Mouse (Mus musculus) liver, adult 2 months (tissue): ENCODE results near the gene Rdh19. TPM values are rescaled to one million over a fixed set of nuclear protein-coding genes. Genes with fewer than 3 reads are reported as not detected.
"Not testable (repeated sequence)": the region's sequence is repeated elsewhere in the genome, so short reads cannot be mapped to it uniquely, and the experiment has no call there.

Experiments used
- DNase-seq: peaks from one replicate; pipeline ENCODE4 v3.0.0-alpha.2; 2011; ENCODE audit warnings: low read depth, low spot score; ENCODE audit errors: extremely low read depth
- H3K27ac ChIP-seq: fragments of 200-500 bp; replicated peaks from 2 replicates; pipeline ENCODE4 v1.5.1; 2012; ENCODE audit warnings: low read depth, mild to moderate bottlenecking, control low read depth, inconsistent platforms, low read length; ENCODE audit not compliant: insufficient read depth
- H3K27me3 ChIP-seq: fragments of 200-500 bp; 2 replicates; pipeline ENCODE4 v1.6.1; 2012; ENCODE audit warnings: mild to moderate bottlenecking, moderate library complexity, low read length, inconsistent platforms; ENCODE audit not compliant: control insufficient read depth, insufficient read depth
- H3K36me3 ChIP-seq: fragments of 200-500 bp; 2 replicates; pipeline ENCODE4 v1.6.1; 2012; ENCODE audit warnings: low read length, inconsistent platforms; ENCODE audit not compliant: control insufficient read depth, insufficient read depth
- H3K4me1 ChIP-seq: fragments of 200-500 bp; 2 replicates; pipeline ENCODE4 v1.6.1; 2011; ENCODE audit warnings: low read length; ENCODE audit not compliant: control insufficient read depth, insufficient read depth
- H3K4me3 ChIP-seq: fragments of 200-500 bp; 2 replicates; pipeline ENCODE4 v1.5.1; 2011; ENCODE audit warnings: low read depth, mild to moderate bottlenecking, control low read depth, low read length, moderate library complexity; ENCODE audit not compliant: insufficient read depth
- H3K79me2 ChIP-seq: fragments of 200-500 bp; 2 replicates; pipeline ENCODE4 v1.6.1; 2012; ENCODE audit warnings: inconsistent platforms, mild to moderate bottlenecking, low read length, moderate library complexity; ENCODE audit not compliant: control insufficient read depth, insufficient read depth
- H3K9ac ChIP-seq: fragments of 200-500 bp; 2 replicates; pipeline ENCODE4 v1.6.1; 2012; ENCODE audit warnings: low read depth, mild to moderate bottlenecking, control low read depth, inconsistent platforms, low read length
- CTCF ChIP-seq: fragments of 200-500 bp; IDR thresholded peaks from 2 replicates; pipeline ENCODE4 v1.5.1; 2011; ENCODE audit warnings: low read depth, low read length, control low read depth
- POLR2A ChIP-seq: fragments of 200-500 bp; IDR thresholded peaks from 2 replicates; pipeline ENCODE4 v1.6.1; 2011; ENCODE audit warnings: low read length, control low read depth; ENCODE audit not compliant: insufficient read depth; ENCODE audit errors: extremely low read depth
- WGBS: fragments of 180-500 bp; shearing (Covaris S2); methylation state at CpG from one replicate; pipeline ENCODE4 v1.1.7; 2018; 5-methylcytosine and 5-hydroxymethylcytosine counted together
- polyA plus RNA-seq: library from polyadenylated mRNA; depleted of rRNA; stranded (reverse); fragments of >200 nt; gene quantifications from 2 replicates; pipeline ENCODE4 v1.2.3, GENCODE M21; 2012
- total RNA-seq: library from RNA; depleted of rRNA; stranded (reverse); fragments of >200 nt; gene quantifications from 2 replicates; pipeline ENCODE4 v1.2.3, GENCODE M21; 2014

Rdh19 gene
- total and polyA plus RNA-seq, 2 experiments: 0.05 TPM; not detected in 1

- H3K36me3 ChIP-seq: peaks cover 24% of the 10 kb centered on the region
- DNase-seq: peak; percentile 82
- peaks cover 36% of the 10 kb centered on the region for H3K4me1 ChIP-seq
- no peaks in the 10 kb centered on the region for H3K27me3 ChIP-seq
- WGBS: 26% methylated on average over 4 of the region's 4 CpGs
- TF ChIP-seq POLR2A: no peak
- no peak for TF ChIP-seq CTCF
- H3K4me3 ChIP-seq: peak overlapping the region; percentile 77
- peak overlapping the region; percentile 86 for H3K9ac ChIP-seq
- H3K27ac ChIP-seq: peak overlapping the region; percentile 96
- H3K79me2 ChIP-seq: peaks cover 10% of the 10 kb centered on the region; the same call in 1 of the 2 replicates
Measured at GRCm38 (mm10) chr10:127886971-127887370, 37.2 kb downstream of the Rdh19 start.

GRCm38 (mm10) chr10:127888605-127889004 lies 38.9 kb downstream of the Rdh19 start, which contains the start of gene Rdh7:
Rdh7 (minus strand) TSS chr10:127888817.
- peak within 1 kb of the TSS; percentile 86 for H3K9ac ChIP-seq
- DNase-seq: peak; percentile 100
- TF ChIP-seq CTCF (no peak), POLR2A (0 out of 2 replicates have a peak, but pooled peaks have one; percentile 20)
- H3K79me2 ChIP-seq: peaks cover 10% of the 10 kb centered on the region; the same call in 1 of the 2 replicates
- peak within 1 kb of the TSS; percentile 96 for H3K27ac ChIP-seq
- H3K4me3 ChIP-seq: peak within 1 kb of the TSS; percentile 77
- peaks cover 42% of the 10 kb centered on the region for H3K4me1 ChIP-seq
- H3K36me3 ChIP-seq: peaks cover 21% of the 10 kb centered on the region
- H3K27me3 ChIP-seq: no peaks in the 10 kb centered on the region

- TF ChIP-seq POLR2A (no peak), CTCF (no peak)
- Histone ChIP-seq H3K36me3 (no peaks in the 10 kb centered on the region), H3K4me3 (no peak overlapping the region), H3K9ac (no peak overlapping the region), H3K27ac (peak overlapping the region; percentile 22; the same call in 1 of the 2 replicates), H3K4me1 (peaks cover 37% of the 10 kb centered on the region), H3K27me3 (no peaks in the 10 kb centered on the region), H3K79me2 (peaks cover 5% of the 10 kb centered on the region; the same call in 1 of the 2 replicates)
- DNase-seq: peak; percentile 73
- WGBS: 65% methylated on average over 1 of the region's 1 CpGs
Measured at GRCm38 (mm10) chr10:127891481-127891880, 41.8 kb downstream of the Rdh19 start.

DNA sequence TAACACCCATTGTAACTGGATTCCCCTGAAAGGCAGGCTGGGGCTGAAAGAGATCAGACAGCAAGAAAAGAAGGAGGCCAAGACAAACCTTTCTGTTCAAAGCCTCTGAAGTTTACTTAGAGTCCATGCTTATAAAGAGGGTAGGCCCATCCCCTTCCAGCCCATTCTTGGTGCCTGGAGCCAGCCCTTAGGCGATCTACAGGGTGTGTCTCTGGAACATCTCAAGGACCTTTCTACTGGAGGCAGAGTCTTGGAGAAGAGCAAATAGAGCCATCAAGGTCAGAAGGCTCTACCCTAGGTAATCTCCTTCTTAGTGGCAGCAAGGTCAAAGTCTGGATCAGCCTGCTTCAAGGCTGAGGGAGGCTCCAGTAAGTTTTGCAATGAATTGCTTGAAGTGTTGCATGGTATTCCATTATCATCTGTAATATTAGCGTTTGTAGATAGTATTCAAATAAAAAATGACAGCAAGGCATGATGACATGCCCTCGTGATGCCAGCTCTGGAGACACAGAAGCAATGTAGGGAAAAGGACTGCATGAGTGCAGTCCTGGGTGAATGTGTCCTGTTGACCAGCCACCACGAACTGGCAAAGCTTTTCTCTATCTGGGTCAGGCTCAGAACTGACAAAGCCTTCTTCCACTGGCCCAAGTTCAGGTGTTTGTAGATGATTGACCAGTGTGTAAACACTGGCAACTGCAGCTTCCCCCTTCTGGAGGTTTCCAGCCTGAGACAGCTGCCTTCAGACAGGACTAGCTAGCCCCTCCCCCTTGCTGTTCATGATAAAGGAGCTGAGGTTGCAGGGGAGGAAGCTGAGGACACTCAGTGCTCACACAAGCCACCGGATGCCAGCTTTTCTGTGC lies 43.7 kb downstream of the Rdh19 start:
- H3K9ac ChIP-seq, H3K36me3 ChIP-seq, H3K4me3 ChIP-seq, H3K79me2 ChIP-seq, H3K27me3 ChIP-seq: not testable (repeated sequence)
- TF ChIP-seq POLR2A: 0 out of 2 replicates have a peak, but pooled peaks have one; percentile 33
- H3K27ac ChIP-seq: peak overlapping the region; percentile 77
- peaks cover 45% of the 10 kb centered on the region for H3K4me1 ChIP-seq
- 21% methylated on average over 5 of the region's 5 CpGs for WGBS
- DNase-seq: peak; percentile 99

GRCm38 (mm10) chr10:127896705-127897104 lies 47.0 kb downstream of the Rdh19 start:
- no peak for DNase-seq
- peaks cover 38% of the 10 kb centered on the region for H3K4me1 ChIP-seq
- H3K79me2 ChIP-seq: no peaks in the 10 kb centered on the region
- 0 out of 2 replicates have a peak overlapping the region, but pooled peaks have one; percentile 10 for H3K27ac ChIP-seq
- 74% methylated on average over 5 of the region's 5 CpGs for WGBS
- TF ChIP-seq POLR2A (no peak), CTCF (no peak)
- no peak overlapping the region for H3K4me3 ChIP-seq
- no peaks in the 10 kb centered on the region for H3K27me3 ChIP-seq
- no peak overlapping the region for H3K9ac ChIP-seq
- no peaks in the 10 kb centered on the region for H3K36me3 ChIP-seq

DNA sequence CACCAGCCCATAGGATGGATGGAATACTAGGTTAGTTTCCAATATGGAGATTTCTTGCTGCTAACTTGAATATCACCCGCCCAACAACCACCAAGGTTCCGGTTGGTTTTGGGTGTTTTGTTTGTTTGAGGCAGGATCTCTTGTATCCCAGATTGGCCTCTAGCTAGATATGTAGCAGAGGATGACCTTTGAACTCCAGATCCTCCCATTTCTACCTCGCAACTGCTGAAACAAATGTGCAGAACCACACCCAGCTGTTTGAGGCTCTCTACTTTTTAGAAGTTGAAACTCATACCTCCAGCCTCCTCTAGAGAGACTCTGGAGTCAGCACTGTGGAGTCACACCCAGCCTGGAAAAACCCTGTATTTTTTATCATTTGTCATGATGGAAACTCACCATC lies 47.8 kb downstream of the Rdh19 start:
- TF ChIP-seq CTCF: no peak
- no peak for TF ChIP-seq POLR2A
- Histone ChIP-seq H3K27me3 (no peaks in the 10 kb centered on the region), H3K27ac (peak overlapping the region; percentile 28), H3K9ac (no peak overlapping the region), H3K4me3 (no peak overlapping the region), H3K36me3 (no peaks in the 10 kb centered on the region), H3K4me1 (peaks cover 32% of the 10 kb centered on the region), H3K79me2 (peaks cover 4% of the 10 kb centered on the region; the same call in 1 of the 2 replicates)
- DNase-seq: peak; percentile 80
- WGBS: 32% methylated on average over 3 of the region's 3 CpGs
